Mouse (Mus musculus) CH12.LX (cell line): ENCODE measurements around the gene Kcnma1.

Experiments
- CTCF ChIP-seq, 2 experiments: IDR thresholded peaks in 1 of 2; conservative IDR thresholded peaks in 1 of 2; 2 replicates each; pipeline ENCODE4 v1.5.1; 2011 to 2012; ENCODE audit warnings: low read depth in 2 of 2, low read length in 2 of 2, improper control_type of control experiment in 1 of 2, inconsistent platforms in 1 of 2, mild to moderate bottlenecking in 1 of 2, moderate library complexity in 1 of 2
- EP300 ChIP-seq: IDR thresholded peaks from 2 replicates; pipeline ENCODE4 v1.6.1; 2011; ENCODE audit warnings: low read length, improper control_type of control experiment
- GABPA ChIP-seq: IDR thresholded peaks from 2 replicates; pipeline ENCODE4 v1.6.1; 2012; ENCODE audit warnings: low read depth, low read length, improper control_type of control experiment, inconsistent platforms; ENCODE audit not compliant: insufficient replicate concordance
- HCFC1 ChIP-seq: IDR thresholded peaks from 2 replicates; pipeline ENCODE4 v1.6.1; 2012; ENCODE audit warnings: low read depth, mild to moderate bottlenecking, inconsistent platforms, low read length, improper control_type of control experiment
- KAT2A ChIP-seq: IDR thresholded peaks from 2 replicates; pipeline ENCODE4 v1.6.1; 2012; ENCODE audit warnings: low read length, improper control_type of control experiment, inconsistent platforms; ENCODE audit not compliant: insufficient replicate concordance
- MAFK ChIP-seq: IDR thresholded peaks from 2 replicates; pipeline ENCODE4 v1.6.1; 2011; ENCODE audit warnings: low read length, improper control_type of control experiment; ENCODE audit not compliant: insufficient replicate concordance
- MAX ChIP-seq: IDR thresholded peaks from 2 replicates; pipeline ENCODE4 v1.6.1; 2011; ENCODE audit warnings: low read length, improper control_type of control experiment
- POLR2A ChIP-seq: IDR thresholded peaks from 2 replicates; pipeline ENCODE4 v1.6.1; 2011; ENCODE audit warnings: low read depth, mild to moderate bottlenecking, improper control_type of control experiment, low read length
- POLR2AphosphoS2 ChIP-seq: IDR thresholded peaks from 2 replicates; pipeline ENCODE4 v1.6.1; 2011; ENCODE audit warnings: low read depth, low read length, improper control_type of control experiment
- RCOR1 ChIP-seq: conservative IDR thresholded peaks from 2 replicates; pipeline ENCODE4 v1.6.1; 2012; ENCODE audit warnings: low read depth, mild to moderate bottlenecking, inconsistent platforms, low read length, improper control_type of control experiment
- SMC3 ChIP-seq: IDR thresholded peaks from 2 replicates; pipeline ENCODE4 v1.6.1; 2011; ENCODE audit warnings: low read depth, low read length, improper control_type of control experiment
- TCF12 ChIP-seq: IDR thresholded peaks from 2 replicates; pipeline ENCODE4 v1.6.1; 2014; ENCODE audit warnings: low read depth, mild to moderate bottlenecking, inconsistent platforms, low read length, improper control_type of control experiment
- UBTF ChIP-seq: IDR thresholded peaks from 2 replicates; pipeline ENCODE4 v1.6.1; 2012; ENCODE audit warnings: low read depth, mild to moderate bottlenecking, inconsistent platforms, low read length, improper control_type of control experiment, moderate library complexity

DNA sequence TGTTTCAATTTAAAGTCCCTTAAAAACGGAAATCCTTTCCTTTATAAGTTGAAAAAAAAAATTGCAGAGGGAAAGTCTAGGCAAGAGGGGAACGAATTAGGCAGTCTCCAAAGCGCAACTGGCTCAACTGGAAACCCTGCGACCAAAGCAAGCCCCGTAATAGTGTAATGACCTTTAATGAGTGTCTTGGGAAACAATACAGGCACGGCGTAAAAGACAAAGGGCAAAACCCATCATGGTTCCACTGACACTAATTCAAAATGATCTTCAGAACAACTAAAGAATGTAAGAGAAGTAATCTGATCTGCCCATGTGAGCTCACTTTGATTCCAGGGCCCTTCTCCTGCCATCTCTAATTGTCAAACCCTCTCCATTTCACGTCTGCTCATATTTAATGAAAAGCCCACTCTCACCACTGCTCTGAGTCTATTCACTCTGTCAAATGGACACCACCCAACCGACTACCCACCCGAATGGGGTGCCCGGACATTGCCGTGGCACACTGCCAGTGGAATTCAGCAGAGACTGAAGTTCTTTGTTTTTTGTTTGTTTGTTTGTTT, 591.7 kb downstream of the Kcnma1 start:
- TF ChIP-seq POLR2AphosphoS2 (no peak), POLR2A (no peak), RCOR1 (no peak), CTCF (conservative IDR thresholded peaks at IDR 0.05 in 1 of 2, IDR thresholded peaks at IDR 0.05 in 1 of 2; ENCODE audit: low read depth in 2 of 2, low read length in 2 of 2) (no peak), EP300 (no peak), KAT2A (no peak), MAX (no peak), GABPA (no peak), SMC3 (no peak), TCF12 (no peak), MAFK (no peak), HCFC1 (no peak), UBTF (no peak)
